Mouse (Mus musculus) gastrocnemius, postnatal 4 days (tissue): ENCODE measurements around the gene Tamm41. TPM values are rescaled to one million over a fixed set of nuclear protein-coding genes. Genes with fewer than 3 reads are reported as not detected.

Source experiments
- DNase-seq, 2 experiments: peaks; one replicate each; pipeline ENCODE4 v3.0.0; 2021 to 2022; ENCODE audit warnings: low spot score in 2 of 2, mixed read lengths in 2 of 2
- total RNA-seq, 2 experiments: library from RNA; stranded (reverse); gene quantifications; 2 replicates each; pipeline ENCODE4 v1.2.3; 2021

Gene Tamm41
- total RNA-seq, 2 experiments from 2014 or later: 20.2 to 22.2 TPM

DNA sequence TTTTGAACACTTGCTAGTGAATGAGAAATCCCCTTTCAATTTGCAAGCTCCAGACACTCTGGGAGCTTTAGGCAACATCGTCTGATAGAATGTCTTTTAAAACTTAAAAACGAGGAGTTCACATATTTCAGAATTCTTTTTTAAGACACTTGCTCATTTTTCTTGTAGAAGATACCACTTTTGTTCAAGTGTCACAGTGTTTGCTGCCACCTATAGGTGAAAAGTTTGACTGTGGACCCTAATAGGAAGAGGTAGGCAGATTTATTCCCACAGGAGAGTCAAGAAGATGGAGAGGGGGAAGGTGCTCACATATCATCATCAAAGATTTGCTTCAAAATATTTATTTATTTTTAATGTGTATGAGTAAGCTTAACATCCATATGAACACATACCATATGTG lies 8.4 kb downstream of the Tamm41 start:
- DNase-seq: no peak

DNA sequence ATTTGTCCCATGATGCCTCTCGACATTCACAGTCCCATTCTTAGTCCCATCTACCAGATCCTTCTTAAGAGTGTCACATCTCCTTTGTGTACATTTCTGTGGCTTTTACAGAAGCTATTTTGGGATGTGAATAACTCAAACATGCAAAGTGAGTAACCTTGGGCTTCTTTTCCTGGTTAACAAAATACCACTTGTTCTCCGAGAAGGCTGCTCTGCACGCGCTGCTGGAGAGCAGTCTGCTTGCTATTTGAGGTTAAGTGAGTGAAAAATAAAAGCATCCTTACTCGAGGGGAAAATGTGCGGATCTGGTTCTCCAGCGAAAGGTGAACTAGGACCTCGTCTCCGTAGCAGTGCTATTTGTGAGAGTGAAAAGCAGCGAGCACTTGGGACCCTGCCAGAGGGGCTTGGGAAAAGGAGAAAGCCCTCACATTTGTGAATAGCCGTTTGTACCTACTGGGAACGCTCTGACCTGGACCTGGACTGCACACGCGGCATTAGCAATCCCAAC lies 10.1 kb downstream of the Tamm41 start:
- DNase-seq: no peak

DNA sequence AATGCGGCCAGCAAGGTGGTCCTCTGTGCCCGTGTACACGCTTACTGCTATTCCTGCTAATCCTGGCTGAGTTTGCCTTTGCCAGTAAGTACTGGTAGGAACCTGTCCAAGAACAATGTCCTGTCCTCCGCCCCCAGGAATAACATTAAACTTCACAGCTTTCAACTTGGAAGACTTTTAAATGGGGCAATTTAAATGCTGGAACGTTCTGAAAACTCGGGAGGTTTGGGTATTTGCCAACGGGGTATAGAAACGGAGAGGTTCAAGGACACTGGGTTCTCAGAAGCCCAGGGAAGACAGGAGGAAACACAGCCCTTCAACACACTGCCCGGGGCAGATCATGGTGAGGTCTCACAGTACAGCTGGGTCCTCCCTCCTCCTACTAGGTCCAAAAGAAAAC lies 14.8 kb downstream of the Tamm41 start:
- DNase-seq: no peak

DNA sequence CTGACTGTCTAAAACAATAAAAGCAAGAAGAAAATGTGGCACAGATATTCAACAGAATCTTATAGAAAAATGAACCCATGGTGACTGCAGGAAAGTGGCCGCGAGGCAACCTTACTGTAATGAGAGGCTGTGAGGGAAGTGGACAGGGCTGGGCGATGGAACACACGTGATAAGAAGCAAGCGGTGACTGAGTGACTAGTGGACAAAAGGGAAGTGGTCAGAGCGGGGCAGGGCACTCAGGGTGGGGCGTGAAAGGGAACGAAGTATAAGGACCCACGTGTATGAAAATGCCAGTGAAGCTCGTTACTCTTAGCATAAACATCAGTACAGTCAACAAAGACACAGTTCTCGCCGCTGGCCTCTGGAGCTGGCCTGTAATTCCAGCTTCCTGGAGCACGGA lies 22.2 kb downstream of the Tamm41 start:
- DNase-seq: no peak

DNA sequence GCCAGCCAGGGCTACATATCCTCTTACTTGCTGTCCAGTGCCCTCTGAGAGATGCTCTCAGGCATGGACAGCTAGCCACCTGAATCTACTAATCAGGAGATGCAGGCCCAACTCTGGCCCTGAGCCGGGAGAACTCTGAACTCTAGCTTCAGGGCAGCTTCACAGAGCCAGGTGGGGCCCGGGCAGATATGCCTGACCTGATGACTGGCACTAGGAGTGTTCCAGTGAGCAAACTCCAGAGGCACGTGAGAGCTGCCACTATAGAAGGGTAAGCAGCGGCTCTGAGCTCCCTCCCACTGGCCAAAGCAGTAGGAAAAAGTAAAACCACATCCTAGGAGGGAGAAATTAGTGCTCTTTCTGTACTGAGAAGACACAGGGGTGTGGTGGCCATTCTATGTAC lies 24.1 kb downstream of the Tamm41 start:
- no peak for DNase-seq

DNA sequence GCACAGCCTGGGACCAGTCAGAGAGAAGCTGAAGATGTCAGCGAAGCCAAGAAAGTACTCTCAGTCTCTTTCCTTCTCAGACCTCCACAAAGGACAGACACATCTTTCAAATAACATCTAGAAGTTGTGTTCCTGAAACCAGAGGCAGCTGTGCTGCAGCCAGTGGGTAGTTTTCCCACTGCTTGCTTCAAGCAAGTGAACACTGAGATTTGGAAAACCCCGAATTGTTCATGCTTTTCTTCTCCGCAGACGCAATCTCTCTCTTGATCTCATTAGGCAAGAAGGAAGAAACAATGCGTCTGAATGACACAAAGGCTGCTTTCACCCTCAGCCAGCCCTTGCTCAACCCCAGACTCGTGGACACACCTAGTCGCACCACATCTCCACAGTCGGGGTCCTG lies 25.9 kb downstream of the Tamm41 start:
- DNase-seq: no peak

DNA sequence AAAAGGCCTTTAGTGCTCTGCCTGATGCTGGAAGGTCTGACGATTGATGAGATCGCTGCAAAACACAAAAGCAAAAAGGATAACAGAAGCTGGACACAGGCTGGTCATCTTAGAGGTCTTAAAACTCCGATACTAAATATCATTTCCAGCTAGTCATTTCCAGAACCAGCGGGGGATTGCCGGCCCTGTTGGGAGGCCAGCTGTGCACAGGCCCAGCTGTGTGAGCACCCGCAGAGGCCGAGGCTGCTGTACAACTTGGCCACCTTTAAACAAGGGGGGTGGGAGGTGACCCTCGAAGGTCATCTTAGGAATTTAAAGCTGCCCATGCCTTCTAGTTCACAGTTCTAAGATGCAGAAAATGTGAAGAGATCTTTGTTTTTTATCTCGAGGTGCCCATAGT lies 26.9 kb downstream of the Tamm41 start:
- no peak for DNase-seq

DNA sequence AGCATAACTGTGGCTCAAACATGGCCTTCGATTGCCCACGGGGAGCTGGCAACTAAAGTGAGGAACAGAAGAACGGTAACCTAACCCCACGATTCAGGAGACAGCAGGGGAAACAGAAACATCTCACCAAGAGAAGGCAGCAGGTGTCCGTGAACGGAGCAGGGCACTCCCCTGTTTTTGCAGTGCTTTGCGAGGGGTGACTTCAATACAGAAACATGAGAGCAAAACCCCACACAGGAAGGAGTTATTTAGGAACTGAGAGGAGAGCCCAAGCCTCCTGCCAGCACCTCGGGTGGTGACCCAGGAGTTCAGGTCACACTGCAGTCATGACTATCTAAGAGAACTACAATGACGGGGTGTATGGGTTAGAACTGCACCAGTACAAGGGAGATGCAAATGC lies 27.4 kb downstream of the Tamm41 start:
- DNase-seq: no peak

DNA sequence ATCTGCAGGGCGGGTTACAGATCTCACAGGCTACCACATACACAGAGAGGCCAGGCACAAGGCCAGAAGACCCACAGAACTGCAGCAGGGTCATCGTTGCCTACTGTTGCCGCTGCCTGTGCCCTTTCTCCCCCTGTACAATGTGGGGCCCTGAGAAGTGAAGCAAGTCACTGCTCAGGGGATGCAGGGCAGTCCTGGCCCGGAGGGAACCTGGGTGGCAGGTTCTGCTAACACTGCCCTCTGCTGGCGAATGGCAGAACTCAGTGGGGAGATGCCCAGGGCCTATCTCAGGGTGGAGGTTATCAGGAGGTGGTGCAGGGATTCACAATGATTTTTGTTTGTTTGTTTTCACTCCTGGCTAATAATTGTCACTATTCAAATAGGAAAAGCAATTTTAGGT lies 29.9 kb downstream of the Tamm41 start:
- DNase-seq: peak; percentile 68 to 77

DNA sequence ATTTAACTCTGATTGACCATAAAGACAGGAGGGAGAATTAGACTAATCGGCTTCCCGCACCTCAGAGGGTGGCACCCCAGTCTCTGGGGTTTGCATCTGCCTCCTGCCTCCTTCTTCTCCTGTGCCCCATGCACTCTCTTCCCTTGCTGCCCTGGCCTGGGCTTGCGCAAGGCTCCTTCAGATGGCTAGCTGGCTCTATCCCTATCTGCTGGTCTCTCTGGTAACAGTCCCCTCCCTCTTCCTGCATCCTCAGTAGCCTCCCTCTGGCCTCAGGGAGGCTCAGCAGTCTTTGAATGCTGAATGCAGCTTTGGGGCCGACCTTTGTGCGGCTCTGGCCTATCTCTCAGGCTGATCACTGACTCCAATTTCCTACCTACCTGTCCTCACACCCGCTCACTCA lies 30.7 kb downstream of the Tamm41 start:
- DNase-seq: no peak

DNA sequence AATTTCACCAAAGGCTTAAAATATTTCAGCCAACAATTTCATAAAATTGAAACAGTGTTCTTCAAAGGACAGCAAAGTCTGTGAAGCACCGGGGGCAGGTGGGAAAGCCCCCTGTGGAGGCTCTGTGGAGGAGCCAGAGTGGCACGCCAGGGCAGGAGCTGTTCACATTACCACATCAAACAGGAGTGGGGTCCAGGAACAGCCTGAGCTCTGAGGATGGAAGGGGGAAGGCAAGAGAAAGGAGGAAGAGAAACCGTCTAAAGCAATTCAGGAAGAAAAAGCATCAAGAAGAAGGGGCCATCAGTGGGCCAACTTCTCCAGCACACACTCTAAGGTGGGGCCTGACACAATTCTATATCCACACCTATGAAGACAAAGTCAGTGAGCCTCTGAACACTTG lies 31.6 kb downstream of the Tamm41 start:
- DNase-seq: no peak

DNA sequence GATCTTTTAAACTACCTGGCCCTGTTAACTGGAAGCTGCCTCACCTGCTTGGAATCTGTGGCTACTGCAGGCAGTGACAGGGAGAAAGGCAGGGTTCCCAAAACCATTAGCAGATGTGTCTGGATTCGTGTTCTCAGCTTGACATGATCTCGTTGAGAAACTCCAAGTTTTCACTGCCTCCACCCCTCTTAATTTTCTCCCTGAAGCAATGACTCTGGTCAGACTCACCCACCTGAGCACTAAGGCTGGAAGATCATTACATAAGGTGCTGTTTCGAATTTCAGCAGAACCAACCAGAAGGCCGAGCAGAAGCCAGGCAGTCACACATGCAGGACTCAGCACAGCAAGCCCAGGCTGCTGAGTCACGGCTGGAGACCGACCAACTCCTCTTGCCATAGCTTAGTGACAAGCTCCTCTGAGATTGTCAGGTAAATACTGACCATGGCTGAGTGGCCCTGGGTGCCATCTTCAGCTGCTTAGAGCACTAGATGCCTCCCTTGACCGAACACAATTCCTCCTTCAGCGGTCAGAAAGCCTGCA lies 32.3 kb downstream of the Tamm41 start:
- no peak for DNase-seq

DNA sequence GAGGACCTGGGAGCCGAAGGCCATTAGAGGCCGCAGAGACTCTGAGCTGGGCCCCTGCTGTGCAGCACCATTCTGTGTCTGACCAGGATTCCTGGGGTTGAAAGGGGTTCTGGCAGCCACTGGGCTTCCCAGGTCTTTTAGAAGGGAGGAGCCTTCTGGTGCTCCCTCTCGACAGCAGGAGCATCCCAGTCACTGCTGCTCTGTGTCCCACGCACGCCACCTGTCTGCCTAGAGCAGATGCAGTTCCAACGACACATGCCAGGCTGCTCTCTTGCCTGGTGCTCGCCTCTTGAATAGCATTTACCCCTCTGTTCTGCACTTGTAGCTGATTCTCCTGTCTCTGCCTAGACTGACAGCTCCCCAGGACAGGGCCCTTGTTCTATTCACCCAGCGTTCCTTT lies 33.0 kb downstream of the Tamm41 start:
- no peak for DNase-seq

DNA sequence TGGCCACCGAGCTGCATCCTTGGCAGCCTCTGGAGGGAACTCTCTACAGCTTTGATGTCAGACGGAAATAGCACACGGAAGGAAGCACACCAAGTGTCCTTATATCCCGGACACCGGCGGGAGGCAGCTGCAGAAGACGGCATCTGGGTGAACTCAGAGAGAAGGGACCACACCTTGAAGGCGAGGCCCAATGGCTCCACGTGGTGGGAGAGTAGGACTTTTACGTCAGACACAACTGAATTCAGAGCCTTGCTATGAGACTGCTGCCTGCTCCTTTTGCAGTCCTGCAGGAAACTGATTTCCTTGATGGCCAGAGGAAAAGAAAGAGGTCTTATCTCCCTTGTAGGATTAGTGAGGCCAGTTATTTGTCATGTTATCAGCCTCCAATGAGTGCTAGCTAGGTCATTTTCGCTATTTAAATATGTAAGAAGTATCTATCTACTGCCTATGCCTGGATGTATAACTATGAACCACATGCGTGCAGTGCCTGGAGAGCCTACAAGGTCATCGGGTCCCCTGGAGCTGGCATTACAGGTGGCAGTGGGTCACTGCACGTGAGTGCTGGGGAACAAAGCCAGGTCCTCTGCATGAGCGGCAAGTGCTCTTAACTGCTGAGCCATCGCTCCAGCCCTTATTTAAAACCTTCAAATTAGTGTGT lies 39.2 kb downstream of the Tamm41 start:
- DNase-seq: no peak

DNA sequence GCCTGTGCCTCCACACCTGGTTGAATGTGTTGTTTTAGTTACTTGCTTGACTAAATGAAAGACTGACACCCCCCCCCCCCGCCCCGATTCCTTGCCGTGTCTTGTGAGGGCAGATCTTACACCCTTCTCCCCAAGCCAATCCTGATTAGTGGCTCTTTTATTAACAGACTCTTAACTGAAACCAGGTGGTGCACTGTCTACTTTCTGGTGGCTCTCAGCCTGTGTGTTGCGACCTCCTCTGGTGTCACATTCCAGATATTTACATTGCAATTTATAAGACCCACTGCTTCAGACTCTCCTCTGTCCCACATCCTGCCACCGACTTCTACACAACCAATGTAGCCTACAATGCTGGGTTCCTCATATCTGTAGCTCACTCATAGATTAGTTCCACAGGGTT lies 40.2 kb downstream of the Tamm41 start:
- DNase-seq: no peak

DNA sequence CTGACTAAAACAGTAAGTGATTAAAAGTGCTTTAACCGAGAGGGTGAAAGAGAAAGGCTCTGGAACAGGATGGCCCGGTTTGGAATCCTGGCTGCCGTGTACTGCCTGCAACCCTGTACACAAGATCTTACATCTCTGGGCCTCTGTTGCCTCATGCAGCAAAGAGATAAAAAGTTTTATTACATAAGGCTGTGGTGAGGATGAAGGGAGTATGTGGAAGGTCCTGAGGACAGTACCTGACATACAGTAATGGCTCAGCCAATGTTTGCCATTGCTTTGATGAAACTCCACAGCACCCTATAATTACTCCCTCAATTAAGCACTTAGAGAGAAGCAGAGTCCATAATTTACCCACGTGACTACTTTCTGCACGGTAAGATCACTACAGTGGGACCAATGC lies 40.8 kb downstream of the Tamm41 start:
- DNase-seq: no peak

DNA sequence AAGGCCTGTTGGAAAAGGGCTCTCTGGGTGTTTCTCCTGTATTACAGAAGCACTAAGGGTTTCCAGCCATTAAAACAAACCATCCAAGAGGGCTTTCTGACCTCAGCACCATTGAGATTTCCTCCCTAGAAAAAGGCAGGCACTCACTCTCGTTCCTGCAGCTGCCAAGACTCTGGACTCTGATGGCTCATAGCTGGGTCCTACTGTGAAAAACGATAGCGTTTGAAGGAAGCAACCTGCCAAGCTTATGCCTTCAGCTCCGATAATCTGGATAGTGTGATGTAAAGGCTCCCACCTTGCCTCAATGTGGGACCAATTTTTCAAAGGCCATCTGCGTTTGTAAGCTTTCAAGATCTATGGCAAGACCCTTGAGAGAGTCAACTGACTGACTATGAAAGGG lies 43.6 kb downstream of the Tamm41 start:
- DNase-seq: no peak

DNA sequence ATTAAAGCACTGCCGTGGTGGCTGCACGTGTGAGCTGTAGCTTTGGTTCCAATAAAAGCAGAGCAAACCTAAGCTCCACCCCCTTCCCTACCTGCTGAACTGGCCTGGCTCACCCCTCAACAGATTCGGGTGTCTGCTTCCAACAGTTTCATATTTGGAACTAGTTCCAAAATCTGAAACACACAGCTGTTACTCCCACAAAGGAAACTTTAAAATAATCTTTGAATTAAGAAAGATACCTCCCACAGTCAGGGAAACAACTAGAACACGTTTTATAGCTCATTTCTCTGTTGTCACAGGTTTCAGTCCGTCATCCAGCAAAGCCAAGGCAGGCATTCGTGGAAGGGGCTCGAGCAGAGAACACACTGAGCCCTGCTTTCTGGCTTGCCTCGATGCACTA lies 44.0 kb downstream of the Tamm41 start:
- DNase-seq: no peak

DNA sequence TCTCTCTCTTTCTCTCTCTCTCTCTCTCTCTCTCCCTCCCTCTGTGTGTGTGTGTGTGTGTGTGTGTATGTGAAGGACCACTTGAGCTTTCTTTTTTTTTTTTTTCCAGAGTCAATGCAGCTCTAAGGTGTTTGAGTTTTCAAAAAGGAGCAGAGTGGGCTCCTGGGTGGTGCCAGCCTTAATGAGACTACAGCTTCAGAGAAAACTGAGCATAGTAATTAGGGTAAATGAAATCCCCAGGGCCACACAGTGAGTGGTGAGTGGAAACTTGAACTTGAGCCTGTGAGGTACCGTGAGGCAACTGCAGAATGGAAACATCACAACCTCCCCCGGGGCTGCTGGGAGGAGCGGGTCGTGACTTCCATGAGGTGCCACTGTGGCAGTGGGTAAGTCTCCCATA lies 45.8 kb downstream of the Tamm41 start:
- no peak for DNase-seq

DNA sequence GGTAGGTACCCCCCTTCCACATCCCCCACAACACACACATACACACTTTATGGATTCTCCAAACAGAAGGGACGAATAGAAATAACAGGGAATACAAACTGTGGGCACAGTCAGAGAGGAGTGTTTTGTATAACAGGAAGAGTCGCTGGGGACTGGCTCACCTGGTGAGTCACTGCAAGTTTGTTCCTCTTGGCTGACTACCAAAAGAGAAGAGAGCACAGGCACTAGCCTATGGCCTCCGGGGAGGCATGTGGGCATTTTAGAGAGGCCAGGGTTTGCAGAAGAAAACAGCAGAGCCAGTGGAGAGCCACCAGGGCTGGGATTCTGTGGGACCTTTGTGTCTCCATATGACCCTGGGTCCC lies 49.1 kb downstream of the Tamm41 start:
- no peak for DNase-seq

DNA sequence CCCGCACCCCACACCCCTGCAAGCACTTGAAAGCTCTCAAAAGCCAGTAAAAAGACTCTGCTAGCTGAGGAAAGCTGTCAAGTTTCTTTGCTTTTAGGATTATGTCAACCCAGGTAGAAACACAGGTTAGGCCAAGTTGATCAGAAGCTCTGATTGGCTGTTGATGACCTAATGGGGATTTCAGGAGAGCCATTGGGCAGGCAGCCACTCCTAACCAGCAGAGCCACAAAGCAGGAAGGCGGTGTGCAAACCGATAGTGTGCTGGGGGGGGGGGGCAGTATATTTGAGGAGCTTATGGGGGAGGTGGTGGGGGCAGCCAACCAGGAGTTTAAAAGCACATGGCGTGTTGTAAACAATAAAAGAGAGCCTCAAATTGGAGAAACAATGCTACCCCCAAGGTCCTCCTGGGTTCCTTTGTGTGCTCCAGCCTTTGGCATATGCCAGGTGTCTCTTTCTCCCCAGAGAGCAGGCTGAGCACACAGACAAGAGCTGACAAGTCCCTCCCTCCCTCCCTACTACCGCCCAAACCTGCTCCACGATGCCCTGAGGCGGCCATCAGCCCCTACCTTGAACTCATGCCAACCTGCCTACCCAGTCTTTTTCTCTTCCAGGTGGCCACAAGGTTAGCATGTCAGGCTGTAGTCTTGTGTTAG lies 49.6 kb downstream of the Tamm41 start:
- DNase-seq: no peak

DNA sequence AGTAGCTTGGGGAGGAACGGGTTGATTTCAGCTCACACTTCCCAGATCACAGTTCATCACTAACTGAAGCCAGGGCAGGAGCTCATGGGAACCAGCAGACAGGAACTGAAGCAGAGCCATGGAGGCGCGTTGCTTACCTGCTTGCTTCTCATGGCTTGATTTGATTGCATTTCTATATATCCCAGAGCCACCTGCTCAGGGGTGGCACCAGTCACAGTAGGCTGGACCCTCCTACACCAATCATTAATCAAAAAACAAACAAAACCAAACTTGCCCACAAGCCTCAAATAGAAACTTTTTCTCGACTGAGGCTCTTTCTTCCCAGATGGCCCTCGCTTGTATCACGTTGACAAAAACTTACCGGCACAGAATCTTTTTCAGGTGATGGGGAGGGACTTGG lies 55.0 kb downstream of the Tamm41 start:
- no peak for DNase-seq

DNA sequence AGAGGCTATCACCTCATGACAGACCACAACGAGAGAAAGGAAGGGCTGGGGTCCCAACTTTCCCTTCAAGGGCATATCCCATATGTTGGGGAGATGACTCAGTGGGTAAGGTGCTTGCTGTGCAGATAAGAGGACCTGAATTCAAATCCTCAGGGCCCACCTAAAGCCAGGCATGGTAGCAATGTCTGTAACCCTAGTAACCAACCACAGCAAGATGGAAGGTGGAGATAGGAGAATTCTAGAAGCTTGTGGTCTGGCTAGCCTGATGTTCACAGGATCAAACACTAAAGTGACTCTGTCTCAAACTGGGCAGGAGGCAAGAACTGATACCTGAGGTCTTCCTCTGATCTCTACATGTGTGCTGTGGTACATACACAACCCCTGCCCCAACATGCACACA lies 58.0 kb downstream of the Tamm41 start:
- DNase-seq: no peak
